Mouse (Mus musculus): ENCODE data around the gene Krtap29-1. TPM values are rescaled to one million over a fixed set of nuclear protein-coding genes. Genes with fewer than 3 reads are reported as not detected.

The Krtap29-1 gene
- not detected in 2 replicates for polyA plus RNA-seq (2016; fragmentation: Nextera tagmentation; extraction: Ambion mirVana)

GRCm38 (mm10) chr11:99978953-99979352, at the start of gene Krtap29-1:
TSS of gene Krtap29-1 (minus strand) at chr11:99979053.
- no peak within 1 kb of the TSS for H3K4me3 ChIP-seq
- no peaks in the 10 kb centered on the region for H3K4me1 ChIP-seq
- H3K9me3 ChIP-seq: peaks cover 2% of the 10 kb centered on the region; the same call in 1 of the 2 replicates
- no peak for DNase-seq (ENCODE audit: extremely low spot score, low spot score)
- H3K27ac ChIP-seq: no peak within 1 kb of the TSS
- WGBS: 83% methylated on average over 5 of the region's 5 CpGs
- no peaks in the 10 kb centered on the region for H3K36me3 ChIP-seq (replicated peaks)
- no peaks in the 10 kb centered on the region for H3K27me3 ChIP-seq (ENCODE audit: poor library complexity, severe bottlenecking)

GRCm38 (mm10) chr11:100021438-100021837, 42.6 kb upstream of the Krtap29-1 start:
- DNase-seq (ENCODE audit: extremely low spot score, low spot score): no peak
- Histone ChIP-seq H3K27me3 (ENCODE audit: poor library complexity, severe bottlenecking) (no peaks in the 10 kb centered on the region), H3K4me1 (no peaks in the 10 kb centered on the region), H3K9me3 (no peaks in the 10 kb centered on the region), H3K27ac (no peak overlapping the region), H3K36me3 (replicated peaks) (no peaks in the 10 kb centered on the region), H3K4me3 (no peak overlapping the region)
- WGBS: 84% methylated on average over 5 of the region's 5 CpGs

GRCm38 (mm10) chr11:100019466-100019865, 40.6 kb upstream of the Krtap29-1 start:
- Histone ChIP-seq H3K9me3 (no peaks in the 10 kb centered on the region), H3K36me3 (replicated peaks) (no peaks in the 10 kb centered on the region), H3K4me1 (no peaks in the 10 kb centered on the region), H3K4me3 (no peak overlapping the region), H3K27me3 (ENCODE audit: poor library complexity, severe bottlenecking) (no peaks in the 10 kb centered on the region), H3K27ac (no peak overlapping the region)
- WGBS: 97% methylated on average over 1 of the region's 1 CpGs
- DNase-seq (ENCODE audit: extremely low spot score, low spot score): no peak

GRCm38 (mm10) chr11:100016112-100016511, 37.3 kb upstream of the Krtap29-1 start, which contains the start of gene Krt33a:
TSS of gene Krt33a (minus strand) at chr11:100016212.
- DNase-seq (ENCODE audit: extremely low spot score, low spot score): no peak
- Histone ChIP-seq H3K9me3 (no peaks in the 10 kb centered on the region), H3K4me1 (no peaks in the 10 kb centered on the region)

GRCm38 (mm10) chr11:100013691-100014171, 34.9 kb upstream of the Krtap29-1 start:
- Histone ChIP-seq H3K4me3 (no peak overlapping the region), H3K27me3 (ENCODE audit: poor library complexity, severe bottlenecking) (no peaks in the 10 kb centered on the region), H3K36me3 (replicated peaks) (no peaks in the 10 kb centered on the region), H3K9me3 (no peaks in the 10 kb centered on the region), H3K4me1 (no peaks in the 10 kb centered on the region), H3K27ac (no peak overlapping the region)
- DNase-seq (ENCODE audit: extremely low spot score, low spot score): no peak
- 75% methylated on average over 4 of the region's 4 CpGs for WGBS

More at GRCm38 (mm10) chr11:100016112-100016511, 37.3 kb upstream of the Krtap29-1 start, which contains the start of gene Krt33a:
- WGBS: 90% methylated on average over 4 of the region's 4 CpGs
- no peak within 1 kb of the TSS for H3K27ac ChIP-seq
- no peak within 1 kb of the TSS for H3K4me3 ChIP-seq
- H3K36me3 ChIP-seq (replicated peaks): no peaks in the 10 kb centered on the region
- no peaks in the 10 kb centered on the region for H3K27me3 ChIP-seq (ENCODE audit: poor library complexity, severe bottlenecking)

- DNase-seq (ENCODE audit: extremely low spot score, low spot score): no peak
- Histone ChIP-seq H3K27me3 (ENCODE audit: poor library complexity, severe bottlenecking) (no peaks in the 10 kb centered on the region), H3K9me3 (no peaks in the 10 kb centered on the region), H3K36me3 (replicated peaks) (no peaks in the 10 kb centered on the region), H3K27ac (no peak overlapping the region), H3K4me3 (no peak overlapping the region), H3K4me1 (no peaks in the 10 kb centered on the region)
- 89% methylated on average over 5 of the region's 5 CpGs for WGBS
These were observed 31.8 kb upstream of the Krtap29-1 start for GRCm38 (mm10) chr11:100010682-100011081.

- Histone ChIP-seq H3K27ac (no peak overlapping the region), H3K36me3 (replicated peaks) (no peaks in the 10 kb centered on the region), H3K27me3 (ENCODE audit: poor library complexity, severe bottlenecking) (no peaks in the 10 kb centered on the region), H3K9me3 (no peaks in the 10 kb centered on the region), H3K4me1 (no peaks in the 10 kb centered on the region), H3K4me3 (no peak overlapping the region)
- 85% methylated on average over 5 of the region's 5 CpGs for WGBS
- DNase-seq (ENCODE audit: extremely low spot score, low spot score): no peak
These were observed 29.5 kb upstream of the Krtap29-1 start for GRCm38 (mm10) chr11:100008336-100008735.

- H3K27me3 ChIP-seq (ENCODE audit: poor library complexity, severe bottlenecking): no peaks in the 10 kb centered on the region
- H3K4me3 ChIP-seq: no peak overlapping the region
- no peak overlapping the region for H3K27ac ChIP-seq
- DNase-seq (ENCODE audit: extremely low spot score, low spot score): no peak
- H3K9me3 ChIP-seq: no peaks in the 10 kb centered on the region
- no peaks in the 10 kb centered on the region for H3K36me3 ChIP-seq (replicated peaks)
- H3K4me1 ChIP-seq: no peaks in the 10 kb centered on the region
- WGBS: 55% methylated on average over 3 of the region's 3 CpGs
These were observed 27.8 kb upstream of the Krtap29-1 start for GRCm38 (mm10) chr11:100006624-100007023.

GRCm38 (mm10) chr11:100005905-100006304, 27.1 kb upstream of the Krtap29-1 start:
- 89% methylated on average over 8 of the region's 8 CpGs for WGBS
- no peaks in the 10 kb centered on the region for H3K36me3 ChIP-seq (replicated peaks)

GRCm38 (mm10) chr11:100004846-100005245, 26.0 kb upstream of the Krtap29-1 start:
- Histone ChIP-seq H3K4me3 (no peak overlapping the region), H3K4me1 (no peaks in the 10 kb centered on the region), H3K27ac (no peak overlapping the region), H3K36me3 (replicated peaks) (no peaks in the 10 kb centered on the region), H3K9me3 (no peaks in the 10 kb centered on the region), H3K27me3 (ENCODE audit: poor library complexity, severe bottlenecking) (no peaks in the 10 kb centered on the region)
- 36% methylated on average over 6 of the region's 6 CpGs for WGBS
- DNase-seq (ENCODE audit: extremely low spot score, low spot score): no peak

More at GRCm38 (mm10) chr11:100005905-100006304, 27.1 kb upstream of the Krtap29-1 start:
- H3K4me3 ChIP-seq: no peak overlapping the region
- H3K27ac ChIP-seq: no peak overlapping the region
- no peaks in the 10 kb centered on the region for H3K27me3 ChIP-seq (ENCODE audit: poor library complexity, severe bottlenecking)
- no peaks in the 10 kb centered on the region for H3K4me1 ChIP-seq
- H3K9me3 ChIP-seq: no peaks in the 10 kb centered on the region
- DNase-seq (ENCODE audit: extremely low spot score, low spot score): no peak

GRCm38 (mm10) chr11:99999091-99999490, 20.2 kb upstream of the Krtap29-1 start:
- Histone ChIP-seq H3K9me3 (no peaks in the 10 kb centered on the region), H3K27me3 (ENCODE audit: poor library complexity, severe bottlenecking) (peaks cover 8% of the 10 kb centered on the region), H3K27ac (no peak overlapping the region), H3K36me3 (replicated peaks) (no peaks in the 10 kb centered on the region), H3K4me1 (no peaks in the 10 kb centered on the region), H3K4me3 (no peak overlapping the region)
- 91% methylated on average over 7 of the region's 7 CpGs for WGBS
- DNase-seq (ENCODE audit: extremely low spot score, low spot score): no peak

- no peak overlapping the region for H3K27ac ChIP-seq
- no peak for DNase-seq (ENCODE audit: extremely low spot score, low spot score)
- peaks cover 25% of the 10 kb centered on the region for H3K27me3 ChIP-seq (ENCODE audit: poor library complexity, severe bottlenecking)
- H3K9me3 ChIP-seq: no peaks in the 10 kb centered on the region
- H3K36me3 ChIP-seq (replicated peaks): no peaks in the 10 kb centered on the region
- H3K4me3 ChIP-seq: no peak overlapping the region
- WGBS: 76% methylated on average over 4 of the region's 4 CpGs
- H3K4me1 ChIP-seq: peaks cover 6% of the 10 kb centered on the region
These were observed 15.5 kb upstream of the Krtap29-1 start for GRCm38 (mm10) chr11:99994384-99994661.

- Histone ChIP-seq H3K27me3 (ENCODE audit: poor library complexity, severe bottlenecking) (peaks cover 25% of the 10 kb centered on the region), H3K4me1 (peaks cover 6% of the 10 kb centered on the region), H3K36me3 (replicated peaks) (no peaks in the 10 kb centered on the region), H3K27ac (no peak within 1 kb of the TSS), H3K9me3 (no peaks in the 10 kb centered on the region), H3K4me3 (peak within 1 kb of the TSS; percentile 34)
- WGBS: 37% methylated on average over 26 of the region's 26 CpGs
- no peak for DNase-seq (ENCODE audit: extremely low spot score, low spot score)
These were observed 14.9 kb upstream of the Krtap29-1 start, which contains the start of gene Krtap17-1 for GRCm38 (mm10) chr11:99993620-99994383. TSS of gene Krtap17-1 (minus strand) at chr11:99993994.

All from forebrain, embryonic 10.5 days (tissue).